Mouse (Mus musculus): ENCODE data around the gene Tkt.

DNA sequence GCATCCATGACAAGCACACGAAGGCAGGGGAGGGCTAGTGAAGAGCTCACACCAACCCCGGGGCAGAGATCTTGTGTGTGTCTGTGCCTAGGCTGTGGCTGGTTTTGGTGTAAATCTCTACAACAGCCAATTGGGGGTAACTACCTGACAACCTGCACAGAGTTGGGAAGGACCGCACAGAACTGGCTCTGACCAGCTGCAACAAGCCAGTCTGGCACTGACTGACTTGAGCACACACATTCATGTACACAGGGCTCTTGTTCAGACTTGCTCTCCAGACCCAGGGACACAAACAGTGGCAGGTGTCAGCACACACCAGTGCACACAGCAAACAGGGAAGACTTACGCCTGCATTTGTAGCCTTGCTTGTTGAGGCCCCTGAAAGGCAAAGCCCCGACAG is 58.7 kb downstream of the Tkt start:
- TF ChIP-seq CTCF (IDR thresholded peaks at IDR 0.05; ENCODE audit: low read depth, low read length): no peak
- TF ChIP-seq POLR2A (IDR thresholded peaks at IDR 0.05; ENCODE audit: insufficient read depth, low read length): no peak
- peak; percentile 86 for TF ChIP-seq EP300 (IDR thresholded peaks at IDR 0.05; ENCODE audit: insufficient read depth, low read depth, low read length)
